Mouse (Mus musculus) embryonic facial prominence, embryonic 13.5 days (tissue): ENCODE data around the gene Tecpr1. TPM values are rescaled to one million over a fixed set of nuclear protein-coding genes. Genes with fewer than 3 reads are reported as not detected.

Experiments
- ATAC-seq: fragments of 200-750 bp; cut with Nextera tagmentation; 2 replicates; pipeline ENCODE4 v1.8.0; 2017; ENCODE audit warnings: low read depth; ENCODE audit not compliant: insufficient number of reproducible peaks, insufficient read depth, low FRiP score, low TSS enrichment
- H3K27ac ChIP-seq: fragments of 300-500 bp; sonication (generic); 2 replicates; pipeline ENCODE4 v1.5.1; 2015; ENCODE audit warnings: moderate library complexity, mild to moderate bottlenecking, inconsistent platforms
- H3K27me3 ChIP-seq: fragments of 300-500 bp; sonication (generic); 2 replicates; pipeline ENCODE4 v1.6.1; 2015; ENCODE audit warnings: mild to moderate bottlenecking, inconsistent platforms
- H3K36me3 ChIP-seq: fragments of 300-500 bp; sonication (generic); 2 replicates; pipeline ENCODE4 v1.6.1; 2015; ENCODE audit warnings: mild to moderate bottlenecking, inconsistent platforms
- H3K4me1 ChIP-seq: fragments of 300-500 bp; sonication (generic); 2 replicates; pipeline ENCODE4 v1.6.1; 2015; ENCODE audit warnings: inconsistent platforms
- H3K4me2 ChIP-seq: fragments of 300-500 bp; sonication (generic); 2 replicates; pipeline ENCODE4 v1.6.1; 2015; ENCODE audit warnings: moderate library complexity, mild to moderate bottlenecking, inconsistent platforms
- H3K4me3 ChIP-seq: fragments of 300-500 bp; sonication (generic); 2 replicates; pipeline ENCODE4 v1.5.1; 2015; ENCODE audit warnings: mild to moderate bottlenecking, inconsistent platforms
- H3K9ac ChIP-seq: fragments of 300-500 bp; sonication (generic); 2 replicates; pipeline ENCODE4 v1.6.1; 2015; ENCODE audit warnings: mild to moderate bottlenecking, inconsistent platforms
- H3K9me3 ChIP-seq: fragments of 300-500 bp; sonication (generic); 2 replicates; pipeline ENCODE4 v1.6.1; 2016; ENCODE audit warnings: inconsistent platforms
- WGBS: fragments of 180-500 bp; shearing (Covaris S2); methylation state at CpG from one replicate; pipeline ENCODE4 v1.1.7; 2015; ENCODE audit warnings: mixed read lengths; 5-methylcytosine and 5-hydroxymethylcytosine counted together
- polyA plus RNA-seq: library from polyadenylated mRNA; unstranded; fragments of >200 nt; fragmentation: Nextera tagmentation; extraction: Ambion mirVana; gene quantifications from 2 replicates; pipeline ENCODE4 v1.2.1, GENCODE M21; 2015

Gene Tecpr1
- polyA plus RNA-seq, 1 experiment from 2014 or later, result 23.0 TPM

GRCm38 (mm10) chr5:144162080-144162812, 61.2 kb downstream of the Tecpr1 start:
- Histone ChIP-seq H3K9ac (0 out of 2 replicates have a peak overlapping the region, but pooled peaks have one; percentile 16), H3K27ac (peak overlapping the region; percentile 74)
- 79% methylated on average over 5 of the region's 5 CpGs for WGBS

GRCm38 (mm10) chr5:144159137-144159536, 64.3 kb downstream of the Tecpr1 start:
- Histone ChIP-seq H3K9me3 (no peaks in the 10 kb centered on the region), H3K27ac (peak overlapping the region; percentile 73), H3K9ac (no peak overlapping the region), H3K4me1 (peaks cover 39% of the 10 kb centered on the region), H3K4me3 (no peak overlapping the region), H3K4me2 (no peak overlapping the region), H3K36me3 (peaks cover 29% of the 10 kb centered on the region), H3K27me3 (no peaks in the 10 kb centered on the region)
- 79% methylated on average over 8 of the region's 8 CpGs for WGBS
- ATAC-seq, result no peak

More at GRCm38 (mm10) chr5:144162080-144162812, 61.2 kb downstream of the Tecpr1 start:
- H3K9me3 ChIP-seq, result no peaks in the 10 kb centered on the region
- H3K36me3 ChIP-seq, result peaks cover 38% of the 10 kb centered on the region
- peaks cover 38% of the 10 kb centered on the region for H3K4me1 ChIP-seq
- no peak overlapping the region for H3K4me2 ChIP-seq
- H3K4me3 ChIP-seq, result no peak overlapping the region
- ATAC-seq, result no peak
- H3K27me3 ChIP-seq, result no peaks in the 10 kb centered on the region

- Histone ChIP-seq H3K27me3 (no peaks in the 10 kb centered on the region), H3K4me3 (no peak overlapping the region), H3K9ac (no peak overlapping the region), H3K9me3 (no peaks in the 10 kb centered on the region), H3K4me1 (peaks cover 35% of the 10 kb centered on the region), H3K36me3 (peaks cover 29% of the 10 kb centered on the region), H3K4me2 (no peak overlapping the region), H3K27ac (peak overlapping the region; percentile 73)
- 23% methylated on average over 4 of the region's 4 CpGs for WGBS
- ATAC-seq, result peak; percentile 56; the same call in 1 of the 2 replicates
Measured at GRCm38 (mm10) chr5:144158604-144159003, 64.8 kb downstream of the Tecpr1 start.

GRCm38 (mm10) chr5:144154528-144154927, 68.9 kb downstream of the Tecpr1 start:
- WGBS, result 32% methylated on average over 7 of the region's 7 CpGs
- H3K9ac ChIP-seq, result no peak overlapping the region
- no peak overlapping the region for H3K4me3 ChIP-seq
- no peak overlapping the region for H3K27ac ChIP-seq
- H3K4me2 ChIP-seq, result no peak overlapping the region
- peaks cover 39% of the 10 kb centered on the region for H3K36me3 ChIP-seq
- ATAC-seq, result no peak
- no peaks in the 10 kb centered on the region for H3K9me3 ChIP-seq
- no peaks in the 10 kb centered on the region for H3K27me3 ChIP-seq
- peaks cover 20% of the 10 kb centered on the region for H3K4me1 ChIP-seq

- Histone ChIP-seq H3K27me3 (no peaks in the 10 kb centered on the region), H3K27ac (no peak overlapping the region), H3K9ac (no peak overlapping the region), H3K4me2 (no peak overlapping the region), H3K4me1 (no peaks in the 10 kb centered on the region), H3K4me3 (no peak overlapping the region), H3K9me3 (no peaks in the 10 kb centered on the region), H3K36me3 (peaks cover 39% of the 10 kb centered on the region)
- 90% methylated on average over 4 of the region's 4 CpGs for WGBS
- ATAC-seq, result no peak
Measured at GRCm38 (mm10) chr5:144151270-144151669, 72.1 kb downstream of the Tecpr1 start.

GRCm38 (mm10) chr5:144149530-144149929, 73.9 kb downstream of the Tecpr1 start:
- no peak overlapping the region for H3K27ac ChIP-seq
- H3K4me2 ChIP-seq, result no peak overlapping the region
- H3K4me1 ChIP-seq, result no peaks in the 10 kb centered on the region
- WGBS, result 95% methylated on average over 4 of the region's 4 CpGs
- no peak overlapping the region for H3K9ac ChIP-seq
- H3K36me3 ChIP-seq, result peaks cover 49% of the 10 kb centered on the region
- H3K4me3 ChIP-seq, result no peak overlapping the region
- H3K27me3 ChIP-seq, result no peaks in the 10 kb centered on the region
- no peak for ATAC-seq
- no peaks in the 10 kb centered on the region for H3K9me3 ChIP-seq

- peaks cover 58% of the 10 kb centered on the region for H3K36me3 ChIP-seq
- no peaks in the 10 kb centered on the region for H3K9me3 ChIP-seq
- H3K4me2 ChIP-seq, result no peak overlapping the region
- ATAC-seq, result no peak
- no peak overlapping the region for H3K9ac ChIP-seq
- H3K4me3 ChIP-seq, result no peak overlapping the region
- no peaks in the 10 kb centered on the region for H3K27me3 ChIP-seq
- H3K27ac ChIP-seq, result no peak overlapping the region
- H3K4me1 ChIP-seq, result no peaks in the 10 kb centered on the region
Measured at GRCm38 (mm10) chr5:144146898-144147297, 76.5 kb downstream of the Tecpr1 start.

Other genes starting within 250 kb of the Tecpr1 start
- 79.6 and 82.0 TPM in 2 replicates for gene Ccz1, start 208.7 kb downstream of the Tecpr1 start, polyA plus RNA-seq
- gene Ocm, start 196.9 kb downstream of the Tecpr1 start, polyA plus RNA-seq, result 0.58 TPM in 1 of 2 replicates, not detected in the other
- 4.8 and 5.2 TPM in 2 replicates for gene Lmtk2, start 123.2 kb downstream of the Tecpr1 start, polyA plus RNA-seq
- gene Bhlha15, start 33.3 kb downstream of the Tecpr1 start, polyA plus RNA-seq, result 0.43 and 0.52 TPM in 2 replicates
- gene Bri3, start 20.8 kb upstream of the Tecpr1 start, polyA plus RNA-seq, result 99.4 and 113 TPM in 2 replicates
- gene Baiap2l1, start 134.5 kb upstream of the Tecpr1 start, polyA plus RNA-seq, result 4.4 and 5.8 TPM in 2 replicates